Mouse (Mus musculus): ENCODE measurements at regions not wholly inside any gene's neighbourhood (a gene's known extent, or its start where the extent isn't known, plus 50 kb on each side); places are given as distances from the start of the nearest gene placed in this dataset.
"Not testable (repeated sequence)": the region's sequence is repeated elsewhere in the genome, so short reads cannot be mapped to it uniquely, and the experiment has no call there.

DNA sequence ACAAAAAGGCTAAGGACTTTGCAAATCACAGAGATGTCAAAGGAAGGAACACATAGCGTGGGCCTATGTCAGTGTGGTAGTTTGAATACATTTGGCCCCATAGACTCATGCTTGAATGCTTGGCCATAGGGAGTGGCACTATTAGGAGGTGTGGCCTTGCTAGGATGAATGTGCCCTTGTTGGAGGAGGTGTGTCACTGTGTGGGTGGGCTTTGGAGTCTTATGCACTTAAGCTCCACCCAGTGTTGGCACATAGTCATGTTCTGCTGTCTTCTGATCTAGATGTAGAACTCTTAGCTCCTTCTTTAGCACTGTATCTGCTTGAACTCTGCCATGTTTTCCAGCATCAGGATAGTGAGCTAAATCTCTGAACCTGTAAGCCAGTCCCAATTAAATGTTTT lies 162.4 kb upstream of the Rxfp2 start:
- WGBS = 84% methylated on average over 1 of the region's 1 CpGs
- H3K4me1 ChIP-seq = no peaks in the 10 kb centered on the region
- no peak for ATAC-seq
- H3K4me2 ChIP-seq = no peak overlapping the region
- no peaks in the 10 kb centered on the region for H3K36me3 ChIP-seq (ENCODE audit: poor library complexity, severe bottlenecking)
- no peak overlapping the region for H3K9ac ChIP-seq
- H3K27me3 ChIP-seq = no peaks in the 10 kb centered on the region
- no peak overlapping the region for H3K27ac ChIP-seq
- no peak overlapping the region for H3K4me3 ChIP-seq
- no peaks in the 10 kb centered on the region for H3K9me3 ChIP-seq (replicated peaks)

DNA sequence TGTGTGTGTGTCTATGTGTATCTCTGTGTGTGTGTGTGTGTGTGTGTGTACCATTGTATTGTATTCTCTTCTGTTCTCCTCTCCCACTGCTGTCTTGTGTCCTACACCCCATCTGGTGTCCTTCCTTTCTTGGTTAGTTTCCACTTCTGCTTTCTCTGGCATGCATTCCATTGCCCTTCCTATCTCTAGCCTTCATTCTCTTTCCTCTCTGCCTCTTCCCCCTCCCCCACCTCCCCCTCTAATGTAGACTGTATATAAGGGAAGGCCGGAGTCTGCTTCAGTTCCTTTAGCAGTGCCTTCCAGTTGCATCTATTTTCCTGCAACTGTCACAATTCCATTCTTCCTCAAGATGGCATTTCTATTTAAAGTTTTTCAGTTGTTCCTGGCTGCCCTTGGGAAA lies 161.5 kb upstream of the Rxfp2 start:
- no peak for ATAC-seq
- no peaks in the 10 kb centered on the region for H3K27me3 ChIP-seq
- WGBS = 85% methylated on average over 1 of the region's 1 CpGs

DNA sequence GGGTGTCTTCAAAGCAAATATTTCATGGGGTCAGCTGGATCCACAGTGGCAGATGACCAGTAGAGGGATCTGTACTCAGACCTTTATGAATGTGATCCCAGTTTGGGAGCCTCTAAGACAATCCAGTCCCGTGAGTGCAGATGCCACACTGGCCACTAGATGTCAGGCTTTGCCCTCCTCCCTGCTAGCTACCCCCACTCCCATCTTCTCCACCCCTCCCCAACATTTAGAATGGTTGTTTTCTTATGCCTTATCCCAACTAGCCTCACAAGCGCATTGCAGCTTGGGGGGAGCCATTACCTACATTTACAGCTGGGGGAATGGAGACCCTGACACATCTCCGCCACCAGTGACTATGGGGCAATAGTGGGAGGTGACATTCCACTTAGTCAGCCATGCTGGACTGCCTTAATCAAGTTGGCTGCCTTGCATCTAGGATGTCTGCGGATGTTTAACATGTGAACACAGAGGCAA lies 156.9 kb upstream of the Rxfp2 start:
- no peak overlapping the region for H3K27ac ChIP-seq
- H3K4me3 ChIP-seq = no peak overlapping the region
- no peak overlapping the region for H3K4me2 ChIP-seq
- WGBS = 55% methylated on average over 4 of the region's 4 CpGs
- H3K4me1 ChIP-seq = no peaks in the 10 kb centered on the region
- H3K9me3 ChIP-seq (replicated peaks) = no peaks in the 10 kb centered on the region
- H3K27me3 ChIP-seq = no peaks in the 10 kb centered on the region
- H3K9ac ChIP-seq = no peak overlapping the region
- peak; percentile 78 for ATAC-seq
- no peaks in the 10 kb centered on the region for H3K36me3 ChIP-seq (ENCODE audit: poor library complexity, severe bottlenecking)

More for the DNA sequence above, 161.5 kb upstream of the Rxfp2 start:
- Histone ChIP-seq H3K9ac (no peak overlapping the region), H3K4me2 (no peak overlapping the region), H3K4me3 (no peak overlapping the region), H3K36me3 (ENCODE audit: poor library complexity, severe bottlenecking) (no peaks in the 10 kb centered on the region), H3K4me1 (no peaks in the 10 kb centered on the region), H3K9me3 (replicated peaks) (no peaks in the 10 kb centered on the region), H3K27ac (no peak overlapping the region)

- Histone ChIP-seq H3K4me2 (no peak overlapping the region), H3K36me3 (ENCODE audit: poor library complexity, severe bottlenecking) (no peaks in the 10 kb centered on the region), H3K4me3 (no peak overlapping the region), H3K27me3 (no peaks in the 10 kb centered on the region), H3K9me3 (replicated peaks) (no peaks in the 10 kb centered on the region), H3K4me1 (0 out of 2 replicates have a peak, but pooled peaks cover 3% of the 10 kb centered on the region), H3K9ac (no peak overlapping the region), H3K27ac (no peak overlapping the region)
- ATAC-seq = no peak
- 89% methylated on average over 7 of the region's 7 CpGs for WGBS
Observed at GRCm38 (mm10) chr5:149867926-149868325, 150.5 kb upstream of the Rxfp2 start.

- no peak overlapping the region for H3K27ac ChIP-seq
- WGBS = 84% methylated on average over 5 of the region's 5 CpGs
- ATAC-seq = no peak
Observed at GRCm38 (mm10) chr5:149869441-149869840, 149.0 kb upstream of the Rxfp2 start.

GRCm38 (mm10) chr5:149870596-149870995 lies 147.9 kb upstream of the Rxfp2 start:
- Histone ChIP-seq H3K27me3 (no peaks in the 10 kb centered on the region), H3K4me2 (no peak overlapping the region), H3K9ac (no peak overlapping the region), H3K27ac (no peak overlapping the region), H3K4me1 (0 out of 2 replicates have a peak, but pooled peaks cover 3% of the 10 kb centered on the region), H3K9me3 (replicated peaks) (no peaks in the 10 kb centered on the region), H3K36me3 (ENCODE audit: poor library complexity, severe bottlenecking) (no peaks in the 10 kb centered on the region), H3K4me3 (no peak overlapping the region)
- WGBS = 97% methylated on average over 2 of the region's 2 CpGs
- ATAC-seq = no peak

More at GRCm38 (mm10) chr5:149869441-149869840, 149.0 kb upstream of the Rxfp2 start:
- no peaks in the 10 kb centered on the region for H3K36me3 ChIP-seq (ENCODE audit: poor library complexity, severe bottlenecking)
- no peaks in the 10 kb centered on the region for H3K9me3 ChIP-seq (replicated peaks)
- no peak overlapping the region for H3K9ac ChIP-seq
- no peaks in the 10 kb centered on the region for H3K27me3 ChIP-seq
- H3K4me1 ChIP-seq = 0 out of 2 replicates have a peak, but pooled peaks cover 3% of the 10 kb centered on the region
- H3K4me2 ChIP-seq = no peak overlapping the region
- no peak overlapping the region for H3K4me3 ChIP-seq

DNA sequence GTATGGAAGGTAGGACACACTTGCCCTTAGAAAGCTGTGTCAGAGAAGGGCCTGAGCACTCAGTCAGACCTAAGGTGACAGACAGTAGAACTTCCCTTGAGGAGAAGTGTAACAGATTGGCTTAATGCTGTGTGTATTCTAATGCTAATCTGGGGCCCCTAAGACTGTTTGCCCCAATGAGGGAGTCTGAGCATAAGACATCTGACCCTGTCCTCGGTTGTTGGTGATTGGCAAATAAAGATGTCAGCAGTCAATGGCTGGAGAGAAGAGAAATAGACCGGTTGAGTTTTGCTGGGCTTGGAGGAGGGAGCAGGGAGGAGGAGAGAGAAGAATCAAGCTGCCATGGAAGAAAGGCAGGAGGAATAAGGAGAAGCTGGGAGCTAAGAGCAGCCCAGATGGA lies 147.0 kb upstream of the Rxfp2 start:
- Histone ChIP-seq H3K4me1 (0 out of 2 replicates have a peak, but pooled peaks cover 3% of the 10 kb centered on the region), H3K9me3 (replicated peaks) (no peaks in the 10 kb centered on the region), H3K9ac (no peak overlapping the region), H3K36me3 (ENCODE audit: poor library complexity, severe bottlenecking) (no peaks in the 10 kb centered on the region), H3K27ac (no peak overlapping the region), H3K27me3 (no peaks in the 10 kb centered on the region), H3K4me3 (no peak overlapping the region), H3K4me2 (no peak overlapping the region)
- WGBS = 19% methylated on average over 2 of the region's 2 CpGs
- ATAC-seq = no peak

GRCm38 (mm10) chr5:149873482-149874002 lies 144.9 kb upstream of the Rxfp2 start:
- 0 out of 2 replicates have a peak, but pooled peaks cover 3% of the 10 kb centered on the region for H3K4me1 ChIP-seq
- 25% methylated on average over 9 of the region's 9 CpGs for WGBS
- H3K27me3 ChIP-seq = no peaks in the 10 kb centered on the region
- H3K9ac ChIP-seq = no peak overlapping the region
- no peak overlapping the region for H3K27ac ChIP-seq
- H3K36me3 ChIP-seq (ENCODE audit: poor library complexity, severe bottlenecking) = no peaks in the 10 kb centered on the region
- ATAC-seq = no peak
- no peaks in the 10 kb centered on the region for H3K9me3 ChIP-seq (replicated peaks)
- H3K4me2 ChIP-seq = no peak overlapping the region
- H3K4me3 ChIP-seq = no peak overlapping the region

- H3K27ac ChIP-seq = no peak overlapping the region
- 94% methylated on average over 2 of the region's 2 CpGs for WGBS
- no peaks in the 10 kb centered on the region for H3K4me1 ChIP-seq
- no peak overlapping the region for H3K4me3 ChIP-seq
- no peaks in the 10 kb centered on the region for H3K9me3 ChIP-seq (replicated peaks)
- no peaks in the 10 kb centered on the region for H3K27me3 ChIP-seq
- ATAC-seq = no peak
- no peak overlapping the region for H3K4me2 ChIP-seq
- no peak overlapping the region for H3K9ac ChIP-seq
- no peaks in the 10 kb centered on the region for H3K36me3 ChIP-seq (ENCODE audit: poor library complexity, severe bottlenecking)
Observed at GRCm38 (mm10) chr5:149874342-149874741, 144.1 kb upstream of the Rxfp2 start.

- H3K4me1 ChIP-seq; H3K4me3 ChIP-seq; H3K9ac ChIP-seq; H3K36me3 ChIP-seq (ENCODE audit: poor library complexity, severe bottlenecking); H3K9me3 ChIP-seq (replicated peaks); H3K27ac ChIP-seq; H3K27me3 ChIP-seq; H3K4me2 ChIP-seq; ATAC-seq: not testable (repeated sequence)
Observed at GRCm38 (mm10) chr5:149892453-149892852, 126.0 kb upstream of the Rxfp2 start.

GRCm38 (mm10) chr5:149906927-149907326 lies 111.5 kb upstream of the Rxfp2 start:
- Histone ChIP-seq H3K9me3 (replicated peaks) (no peaks in the 10 kb centered on the region), H3K36me3 (ENCODE audit: poor library complexity, severe bottlenecking) (no peaks in the 10 kb centered on the region), H3K27me3 (no peaks in the 10 kb centered on the region), H3K4me3 (no peak overlapping the region), H3K9ac (no peak overlapping the region), H3K4me1 (no peaks in the 10 kb centered on the region), H3K4me2 (no peak overlapping the region), H3K27ac (no peak overlapping the region)
- ATAC-seq = no peak
- 85% methylated on average over 3 of the region's 3 CpGs for WGBS

GRCm38 (mm10) chr5:149908376-149909078 lies 109.9 kb upstream of the Rxfp2 start:
- Histone ChIP-seq H3K36me3 (ENCODE audit: poor library complexity, severe bottlenecking) (no peaks in the 10 kb centered on the region), H3K4me1 (no peaks in the 10 kb centered on the region), H3K4me2 (no peak overlapping the region), H3K9me3 (replicated peaks) (no peaks in the 10 kb centered on the region), H3K4me3 (no peak overlapping the region), H3K27me3 (no peaks in the 10 kb centered on the region), H3K9ac (no peak overlapping the region), H3K27ac (no peak overlapping the region)
- 73% methylated on average over 4 of the region's 4 CpGs for WGBS
- ATAC-seq = no peak

Data from forebrain, embryonic 13.5 days (tissue).